Mouse (Mus musculus) liver, embryonic 14.5 days (tissue): ENCODE results near the gene Tmtc2.

ENCODE experiments used
- CTCF ChIP-seq: IDR thresholded peaks from 2 replicates; pipeline ENCODE4 v1.5.1; 2016; ENCODE audit warnings: antibody characterized with exemption, low read depth, control low read depth
- EP300 ChIP-seq: IDR thresholded peaks from 2 replicates; pipeline ENCODE4 v1.6.1; 2016; ENCODE audit warnings: antibody characterized with exemption, low read depth

DNA sequence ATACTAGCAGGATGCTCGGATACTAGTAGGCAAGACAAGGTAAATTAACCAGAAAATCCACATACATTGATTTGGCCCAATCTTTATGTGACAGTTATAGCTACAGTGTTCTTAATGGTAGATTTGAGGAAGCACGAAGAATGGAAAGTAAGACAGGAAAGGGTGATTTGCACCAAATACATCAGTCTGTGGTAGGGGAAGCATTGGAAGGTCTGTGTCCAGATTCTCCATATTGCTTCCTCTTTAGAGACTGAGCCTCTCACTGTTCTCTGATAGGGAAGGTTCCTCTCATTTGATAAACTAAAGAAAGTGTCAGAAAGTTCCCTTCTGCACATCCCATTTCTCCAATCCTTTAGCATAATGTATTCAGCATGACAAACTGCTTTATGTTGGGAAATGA lies 341.4 kb downstream of the Tmtc2 start:
- TF ChIP-seq CTCF = no peak
- no peak for TF ChIP-seq EP300
